Mouse (Mus musculus): ENCODE results near the gene Cacnb3.

DNA sequence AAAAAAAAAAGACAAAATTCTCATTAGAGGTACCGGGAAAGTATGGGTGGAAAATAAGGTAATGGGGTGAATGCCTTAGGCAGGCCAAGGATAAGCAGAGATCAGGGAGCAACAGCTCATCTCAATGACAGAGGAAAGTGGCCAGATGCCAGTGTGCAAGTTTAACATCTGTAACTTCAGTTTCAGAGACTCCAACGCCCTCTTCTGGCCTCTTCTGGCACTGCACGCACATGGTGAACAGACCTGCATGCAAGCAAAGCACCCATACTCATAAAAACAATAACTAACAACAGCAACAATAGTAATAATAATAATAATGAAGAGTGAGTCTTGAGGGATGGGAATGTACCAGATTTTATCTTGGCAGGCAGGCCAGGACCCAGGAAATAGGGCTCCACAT is 55.3 kb downstream of the Cacnb3 start:
- TF ChIP-seq CTCF (IDR thresholded peaks at IDR 0.05) = peak; percentile 31
- no peak for TF ChIP-seq EP300 (IDR thresholded peaks at IDR 0.05)

All from lung, postnatal 0 days (tissue).